Mouse (Mus musculus): Measurements from ENCODE around the gene Ubxn7.

DNA sequence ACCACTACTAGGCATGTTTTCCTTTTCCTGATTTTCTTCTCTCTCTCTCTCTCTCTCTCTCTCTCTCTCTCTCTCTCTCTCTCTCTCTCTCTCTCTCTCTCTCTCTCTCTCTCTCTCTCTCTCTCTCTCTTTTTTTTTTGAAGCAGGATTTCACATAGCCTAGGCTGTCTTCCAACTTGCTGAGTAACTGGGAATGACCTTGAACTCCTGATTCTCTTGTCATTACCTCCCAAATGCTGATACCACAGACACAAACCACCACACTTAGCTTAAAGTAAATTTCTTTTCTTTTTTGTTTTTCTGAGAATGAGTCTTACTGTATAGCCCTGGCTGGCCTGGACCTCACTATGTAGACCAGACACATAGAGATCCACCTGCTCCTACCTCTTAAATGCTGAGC, 102.6 kb downstream of the Ubxn7 start:
- TF ChIP-seq CTCF (IDR thresholded peaks at IDR 0.05; ENCODE audit: insufficient read depth, low read depth, low read length) (no peak), POLR2A (IDR thresholded peaks at IDR 0.05; ENCODE audit: insufficient read depth, low read depth, low read length) (no peak)
